Mouse (Mus musculus) left cerebral cortex, postnatal 25 days (tissue): Measurements from ENCODE around the gene Ngb. TPM values are rescaled to one million over a fixed set of nuclear protein-coding genes. Genes with fewer than 3 reads are reported as not detected.

Source experiments
- DNase-seq, 2 experiments: peaks; one replicate each; pipeline ENCODE4 v3.0.0; 2022; ENCODE audit warnings: low spot score in 2 of 2, mixed read lengths in 1 of 2
- intact Hi-C: fragments of 180-260 bp; cut with DNase I; formaldehyde crosslinking; loops from one replicate; pipeline ENCODE4 v1.15.1; 2025
- total RNA-seq, 2 experiments: library from RNA; stranded (reverse); gene quantifications; 2 replicates each; pipeline ENCODE4 v1.2.3; 2021

Gene Ngb
- total RNA-seq, 2 experiments from 2014 or later = 8.0 to 9.8 TPM

DNA sequence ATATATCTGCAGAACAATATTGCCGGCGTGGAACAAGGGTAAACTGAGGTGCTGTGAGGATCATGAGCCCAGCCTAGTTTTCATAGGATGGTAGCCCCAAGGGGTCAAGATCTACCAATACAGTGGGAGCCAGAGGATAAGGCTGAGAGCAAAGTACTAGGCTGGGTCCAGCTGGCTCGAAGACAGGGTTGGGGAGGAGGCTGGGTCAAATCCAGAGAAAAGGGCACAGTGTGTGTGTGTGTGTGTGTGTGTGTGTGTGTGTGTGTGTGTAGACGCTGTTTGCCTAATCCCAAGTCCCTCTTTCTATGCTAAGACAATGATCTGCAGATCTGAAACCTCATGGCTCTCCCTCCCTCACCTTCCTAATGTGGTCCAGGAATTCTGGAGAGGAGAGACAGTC, 2.0 kb downstream of the Ngb start:
- DNase-seq = no peak
- intact Hi-C loops = no loop called here

DNA sequence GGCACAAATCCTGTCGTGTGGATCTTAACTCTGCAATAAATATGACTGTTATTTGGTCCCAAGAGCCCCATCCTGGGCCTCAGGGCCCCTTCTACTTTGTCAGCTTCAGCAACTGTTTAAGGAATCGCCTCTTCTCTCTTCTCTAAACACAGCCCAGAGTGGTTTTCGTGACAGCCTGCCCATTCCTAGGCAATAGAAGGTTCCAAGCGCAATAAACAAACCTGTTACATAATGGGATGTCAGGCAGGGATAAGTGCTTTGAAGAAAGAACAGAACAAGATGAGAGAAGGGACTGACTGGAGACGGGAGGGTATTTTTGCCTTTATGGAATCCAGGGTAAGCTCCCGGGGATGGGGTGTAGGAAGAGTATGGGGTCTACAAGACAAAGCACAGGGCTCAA, 8.7 kb downstream of the Ngb start:
- intact Hi-C loops = no loop called here
- peak; percentile 27 to 61 for DNase-seq

DNA sequence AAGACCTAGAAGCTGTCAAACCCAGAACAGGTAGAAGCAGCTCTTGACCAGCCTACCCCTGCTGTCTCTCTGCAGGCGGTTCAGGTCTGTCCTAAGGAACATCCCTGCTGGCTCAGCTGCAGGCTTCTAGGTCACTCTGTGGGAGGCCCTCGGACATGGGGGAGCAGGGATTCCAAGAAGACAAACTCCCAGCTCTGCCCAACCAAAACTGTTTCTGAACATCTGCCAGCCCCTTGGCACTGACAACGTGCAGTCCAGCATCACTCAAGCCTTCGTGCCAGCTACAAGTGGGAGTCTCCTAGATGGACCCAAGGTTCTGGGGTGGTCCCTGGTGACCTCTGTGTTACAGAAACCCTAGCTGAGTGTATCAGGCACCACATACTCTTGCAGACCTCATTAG, 9.1 kb downstream of the Ngb start:
- intact Hi-C loops = no loop called here
- peak in 1 of 2 experiments; percentile 18 for DNase-seq

DNA sequence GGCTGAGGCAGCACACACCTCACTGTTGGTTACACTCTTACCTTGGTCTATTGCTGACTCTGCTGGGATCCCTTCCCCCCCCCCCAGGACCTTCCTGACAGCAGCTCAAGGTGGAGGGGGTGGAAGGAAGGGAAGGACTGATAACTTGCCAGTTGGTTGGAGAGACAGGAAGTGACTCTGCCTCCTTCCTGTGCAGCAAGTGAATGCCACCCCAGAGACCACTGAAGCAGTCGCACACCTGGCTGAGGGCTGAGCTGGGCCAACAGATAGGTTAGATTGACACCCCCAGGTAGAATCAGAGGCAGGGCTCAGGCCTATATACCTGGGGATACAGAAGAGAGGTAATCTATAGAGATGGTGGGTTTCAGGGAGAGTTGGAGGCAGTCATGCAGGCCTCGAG, 10.4 kb downstream of the Ngb start:
- intact Hi-C loops = no loop called here

DNA sequence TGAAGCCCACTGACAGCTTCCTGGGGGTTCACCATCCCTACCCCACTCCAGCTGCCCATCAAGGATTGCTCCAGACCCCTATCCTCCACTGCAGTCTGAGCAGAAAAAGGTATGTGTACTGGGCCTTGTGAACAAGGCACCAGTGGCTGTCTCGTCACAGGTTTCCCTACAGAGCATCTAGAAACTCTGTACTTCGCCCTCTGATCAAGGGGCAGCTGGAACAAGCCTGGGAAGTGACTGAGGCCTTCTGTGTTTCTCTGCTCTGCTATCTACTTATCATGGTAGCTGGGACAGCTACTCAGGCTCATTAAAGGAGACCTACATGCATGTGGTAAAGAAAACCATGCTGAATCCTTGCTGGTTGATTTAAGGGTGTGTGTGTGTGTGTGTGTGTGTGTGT, 12.6 kb downstream of the Ngb start:
- intact Hi-C loops = no loop called here
- no peak for DNase-seq

More for the DNA sequence above, 10.4 kb downstream of the Ngb start:
- DNase-seq = no peak

DNA sequence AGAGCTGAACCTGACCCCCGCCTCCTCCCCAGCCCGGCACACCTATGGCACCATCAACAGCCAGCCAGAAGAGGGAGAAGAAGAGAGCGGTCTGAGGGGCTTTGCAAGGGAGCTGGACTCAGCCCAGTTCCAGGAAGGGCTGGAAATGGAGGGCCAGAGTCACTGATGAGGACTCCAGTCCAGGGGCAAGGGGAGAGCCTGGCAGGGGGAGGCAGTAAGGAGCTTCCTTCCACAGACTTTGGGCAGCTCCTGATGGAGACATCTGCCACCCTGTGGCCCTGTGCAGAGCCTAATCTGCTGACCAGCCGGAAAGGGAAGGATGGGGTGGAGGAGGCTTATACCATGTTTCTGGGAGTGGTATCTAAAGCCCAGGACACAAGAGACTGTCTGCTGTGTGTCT, 13.1 kb downstream of the Ngb start:
- intact Hi-C loops = no loop called here

DNA sequence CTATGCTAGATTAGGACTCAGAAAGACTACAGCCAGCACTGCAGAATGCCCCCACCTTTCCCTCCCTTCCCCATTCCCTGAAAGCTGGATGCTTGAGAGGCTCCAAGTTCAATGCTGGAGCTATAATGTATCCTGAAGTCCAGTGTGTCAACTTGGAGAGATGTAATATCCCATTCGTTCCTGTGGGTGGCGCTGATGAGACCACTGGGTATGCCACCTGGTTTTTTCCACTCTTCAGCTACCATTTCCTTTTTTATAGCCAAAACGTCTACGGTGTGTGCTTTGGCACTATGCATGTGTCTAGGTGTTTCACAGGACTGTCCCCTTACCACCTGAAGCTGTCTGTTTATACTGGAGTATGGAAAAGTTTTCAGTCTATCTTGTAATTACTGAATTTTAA, 14.0 kb downstream of the Ngb start:
- intact Hi-C loops = no loop called here

More for the DNA sequence above, 13.1 kb downstream of the Ngb start:
- no peak for DNase-seq

DNA sequence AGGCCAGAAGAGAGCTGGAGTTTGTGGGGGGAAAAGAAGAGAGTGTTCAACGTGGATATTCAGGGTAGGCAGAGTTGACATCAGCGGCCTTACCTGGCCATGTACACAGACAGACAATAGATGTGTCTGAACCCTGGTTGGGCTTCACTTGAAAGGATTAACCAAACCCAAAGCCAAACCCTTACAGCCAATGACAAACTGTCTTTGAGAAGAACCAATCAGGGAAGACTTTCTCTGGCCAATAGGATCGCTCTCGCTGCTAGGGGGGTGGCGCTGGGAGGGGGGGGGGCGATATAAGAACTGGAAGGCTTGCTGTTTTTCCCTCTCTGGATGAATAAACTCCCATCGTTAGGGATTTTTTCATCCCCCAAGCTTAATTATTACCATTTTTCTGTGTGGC, 15.1 kb downstream of the Ngb start:
- no peak for DNase-seq
- intact Hi-C loops = no loop called here

More for the DNA sequence above, 14.0 kb downstream of the Ngb start:
- no peak for DNase-seq

DNA sequence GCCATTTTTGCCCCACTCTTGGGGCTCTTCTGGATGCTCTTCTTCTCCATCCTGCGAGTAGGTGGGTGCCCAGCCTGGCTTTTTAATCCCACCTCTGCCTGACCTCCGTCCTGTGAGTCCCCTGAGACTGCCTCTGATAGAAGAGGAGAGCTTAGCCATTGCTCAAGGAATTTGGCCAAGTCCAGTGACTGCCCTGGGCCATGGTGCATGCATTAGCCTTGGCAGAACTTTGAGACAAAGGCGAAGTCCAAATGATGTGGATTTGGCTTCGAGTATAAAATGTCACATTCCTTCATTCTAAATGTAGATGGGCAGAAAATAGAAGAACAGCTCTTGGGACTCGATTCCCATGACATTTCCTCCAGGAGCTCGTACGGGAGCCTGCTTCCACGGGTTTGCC, 19.5 kb downstream of the Ngb start:
- no peak for DNase-seq
- intact Hi-C loops = no loop called here

DNA sequence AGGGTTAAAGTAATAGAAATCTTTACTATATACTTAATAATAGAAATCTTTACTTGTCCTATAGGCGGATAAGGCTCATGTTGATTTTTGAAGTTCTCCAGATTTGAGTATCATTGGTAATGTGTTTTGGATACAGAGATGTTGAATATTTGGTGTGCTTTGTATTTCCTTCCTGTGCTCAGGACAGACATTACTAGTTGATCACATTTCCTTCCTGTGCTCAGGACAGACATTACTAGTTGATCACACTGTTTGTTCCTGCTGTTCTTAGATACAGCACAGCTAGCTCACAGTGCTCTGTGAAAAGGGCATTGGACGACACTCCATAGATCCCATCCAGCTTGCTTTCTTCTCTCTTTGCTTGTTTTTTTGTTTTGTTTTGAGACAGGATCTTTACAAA, 25.7 kb downstream of the Ngb start:
- intact Hi-C loops = no loop called here
- DNase-seq = no peak

DNA sequence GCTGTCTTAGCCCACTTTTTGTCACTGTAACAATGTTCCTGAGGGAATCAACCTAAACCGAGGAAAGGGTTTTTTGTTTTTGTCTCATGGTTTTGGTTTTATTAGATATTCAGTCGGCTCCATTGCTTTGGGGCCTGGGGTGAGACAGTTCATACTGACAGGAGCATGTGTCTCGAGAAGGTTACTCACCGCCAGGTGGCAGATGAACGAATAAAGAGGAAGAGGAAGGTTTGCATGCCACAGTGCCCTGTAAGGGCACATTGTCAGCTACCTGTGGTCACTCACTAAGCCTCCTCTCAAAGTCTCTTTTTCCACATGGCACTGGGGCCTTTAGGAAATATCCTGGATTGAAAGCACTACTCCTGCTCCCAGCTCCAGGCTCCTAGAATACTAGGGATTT, 31.8 kb downstream of the Ngb start:
- intact Hi-C loops = no loop called here
- no peak for DNase-seq

DNA sequence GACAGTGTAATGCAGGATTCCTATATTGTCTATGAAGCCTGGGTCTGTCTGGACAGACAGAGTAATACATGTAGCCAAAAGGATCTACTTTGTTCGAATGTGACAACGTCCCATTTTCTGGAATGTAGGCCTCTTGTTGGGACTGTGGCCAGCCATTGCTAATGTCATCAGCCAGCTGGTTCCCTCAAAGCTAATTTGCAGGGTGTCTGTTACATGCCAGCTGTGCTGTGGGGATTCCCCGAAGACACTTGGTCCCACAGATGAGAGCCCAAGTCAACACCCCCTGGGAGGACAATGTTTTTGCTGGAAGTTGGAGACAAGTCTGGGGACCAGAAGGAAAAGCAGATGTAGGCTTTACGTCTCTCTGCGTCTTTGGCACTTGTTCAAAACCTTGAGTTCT, 35.9 kb downstream of the Ngb start:
- intact Hi-C loops = no loop called here
- DNase-seq = peak; percentile 17 to 36

DNA sequence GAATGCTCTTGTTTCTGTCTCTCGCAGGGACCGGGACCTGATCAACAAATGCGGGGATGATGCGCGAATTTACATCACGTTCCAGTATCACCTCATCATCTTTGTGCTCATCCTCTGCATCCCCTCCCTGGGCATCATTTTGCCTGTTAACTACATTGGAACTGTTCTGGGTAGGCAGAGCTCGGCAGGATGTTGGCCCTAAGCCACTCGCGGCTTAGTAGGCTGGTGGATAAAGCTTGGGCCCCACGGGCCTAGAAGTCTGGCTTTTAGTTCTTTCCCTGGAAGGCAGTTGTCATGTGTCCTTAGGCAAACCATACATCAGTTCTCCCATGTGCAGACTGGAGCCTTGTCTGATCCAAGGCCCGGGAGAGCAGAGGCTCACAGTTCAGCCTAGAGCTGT, 36.9 kb downstream of the Ngb start:
- intact Hi-C loops = no loop called here
- peak in 1 of 2 experiments; percentile 33 for DNase-seq

DNA sequence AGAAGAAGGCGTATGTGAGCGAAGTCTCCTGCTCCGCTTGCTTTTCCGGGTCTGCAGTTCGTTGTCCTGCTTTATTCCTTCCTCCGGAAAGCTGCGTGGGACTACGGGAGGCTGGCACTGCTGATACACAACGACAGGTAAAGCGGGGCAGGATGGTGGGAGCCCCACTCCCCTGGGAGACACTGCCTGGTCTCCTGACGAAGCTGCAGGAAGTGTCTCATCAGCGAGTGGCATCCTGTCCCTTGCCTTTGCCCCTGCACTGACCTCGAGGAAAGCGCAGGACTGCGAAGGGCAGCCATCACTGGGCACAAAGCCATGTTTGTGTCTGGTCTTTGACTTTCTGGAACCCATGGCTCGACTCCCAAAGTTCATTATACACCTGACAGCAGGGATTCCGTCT, 45.3 kb downstream of the Ngb start:
- intact Hi-C loops = no loop called here
- no peak for DNase-seq

DNA sequence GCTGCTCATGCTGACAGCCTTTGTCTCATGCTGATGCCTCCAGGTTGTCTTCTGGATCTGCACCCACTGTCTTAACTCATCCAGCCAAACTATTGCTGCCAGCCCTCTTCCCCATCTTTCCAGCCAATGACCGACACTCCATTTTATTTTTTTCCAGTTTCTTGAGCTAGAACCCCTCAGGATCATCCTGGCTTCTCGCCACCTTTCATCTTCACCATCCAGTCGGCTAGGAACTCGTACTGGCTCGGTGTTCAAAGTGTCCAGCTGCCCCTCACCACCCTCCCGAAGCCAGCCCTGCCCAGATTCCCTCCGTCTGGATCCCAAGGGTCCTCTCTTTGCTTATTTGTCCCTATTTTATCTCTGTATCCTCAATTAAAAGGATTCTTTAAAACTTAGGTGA, 47.5 kb downstream of the Ngb start:
- no peak for DNase-seq
- intact Hi-C loops = loop anchor here (5.0 kb wide), 2 partner anchors 38 to 73 kb away; no protein-coding TSS in a partner anchor

DNA sequence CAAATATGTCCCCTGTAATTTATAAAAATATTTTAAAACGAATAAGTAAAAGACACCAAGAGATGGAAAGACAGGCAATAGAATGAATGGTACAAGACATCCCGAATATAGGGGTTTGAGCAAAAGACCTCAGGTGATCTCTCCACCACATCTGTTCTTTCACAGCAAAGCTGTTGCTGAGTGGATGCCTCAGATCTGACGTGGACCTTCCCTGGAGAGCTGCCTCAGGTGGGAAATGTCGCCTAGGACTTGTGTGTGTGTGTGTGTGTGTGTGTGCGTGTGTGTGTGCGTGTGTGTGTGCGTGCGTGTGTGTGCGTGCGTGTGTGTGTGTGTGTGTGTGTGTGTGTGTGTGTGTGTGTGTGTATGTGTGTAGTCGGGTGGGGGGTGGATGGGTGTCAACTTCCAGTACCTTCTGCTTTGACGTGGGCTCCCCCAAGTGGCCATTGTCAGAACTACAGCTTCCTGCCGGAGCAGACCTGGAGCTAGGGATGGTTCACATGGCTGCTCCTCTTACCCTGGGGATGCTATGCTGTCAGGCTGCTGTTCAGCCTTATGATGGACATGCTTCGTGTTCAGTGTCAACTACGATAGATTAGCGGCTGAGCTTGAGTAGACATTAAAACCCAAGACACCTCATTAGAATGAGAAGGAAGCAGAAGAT, 49.5 kb downstream of the Ngb start:
- intact Hi-C loops = loop anchor here (2.0 to 5.0 kb wide), 4 partner anchors 35 to 284 kb away; no protein-coding TSS in a partner anchor
- DNase-seq = peak; percentile 88 to 93

DNA sequence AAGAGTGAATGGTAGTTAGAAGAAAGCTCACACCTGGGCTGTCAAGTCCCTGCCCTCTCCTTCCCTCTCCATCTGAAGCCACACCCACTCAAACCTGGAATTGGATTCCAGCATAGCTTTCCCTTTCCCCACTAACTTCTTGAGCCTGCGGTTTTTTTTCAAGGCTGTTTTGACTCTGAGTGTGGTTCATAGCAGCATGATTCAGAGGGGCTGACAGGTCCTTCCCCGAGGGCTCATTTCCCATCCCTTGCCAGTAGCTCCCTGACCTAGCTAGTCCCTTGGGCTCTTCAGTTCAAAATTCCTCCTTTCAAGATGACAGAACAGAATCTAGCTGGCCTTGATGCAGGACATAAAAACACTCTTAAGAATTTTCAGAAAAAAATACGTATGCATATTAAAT, 54.8 kb downstream of the Ngb start:
- DNase-seq = no peak
- intact Hi-C loops = no loop called here

Other genes with a start within 250 kb of the Ngb start
- 10 to 100 TPM; 61.9 to 78.7 TPM for gene Irf2bpl, start 217.7 kb downstream of the Ngb start, total RNA-seq
- 10 to 100 TPM; 79.9 to 87.8 TPM for gene Cipc, start 155.5 kb downstream of the Ngb start, total RNA-seq
- gene Zdhhc22, start 112.1 kb downstream of the Ngb start, total RNA-seq = 10 to 100 TPM; 51.9 to 54.0 TPM
- 10 to 100 TPM; 42.0 to 45.8 TPM for gene Tmem63c, start 81.2 kb downstream of the Ngb start, total RNA-seq
- 10 to 100 TPM; 45.5 to 48.5 TPM for gene Gstz1, start 44.6 kb upstream of the Ngb start, total RNA-seq
- 10 to 100 TPM; 18.2 to 20.8 TPM for gene Pomt2, start 45.4 kb upstream of the Ngb start, total RNA-seq
- 1 to 10 TPM; 4.5 to 4.7 TPM for gene Samd15, start 97.2 kb upstream of the Ngb start, total RNA-seq
- 10 to 100 TPM; 30.7 to 32.4 TPM for gene Tmed8, start 97.9 kb upstream of the Ngb start, total RNA-seq
- gene Noxred1, start 136.2 kb upstream of the Ngb start, total RNA-seq = 1 to 10 TPM; 1.7 to 2.0 TPM
- gene Vipas39, start 163.7 kb upstream of the Ngb start, total RNA-seq = 10 to 100 TPM; 52.7 to 54.4 TPM
- gene Ahsa1, start 163.9 kb upstream of the Ngb start, total RNA-seq = 100 to 1,000 TPM; 173 to 176 TPM
- under 1 TPM; 0.18 to 0.43 TPM for gene Ism2, start 197.2 kb upstream of the Ngb start, total RNA-seq